Mouse (Mus musculus): Measurements from ENCODE around the gene Dus2.
A peak's percentile ranks its signal among the peaks of the same experiment; 100 is the strongest.

DNA sequence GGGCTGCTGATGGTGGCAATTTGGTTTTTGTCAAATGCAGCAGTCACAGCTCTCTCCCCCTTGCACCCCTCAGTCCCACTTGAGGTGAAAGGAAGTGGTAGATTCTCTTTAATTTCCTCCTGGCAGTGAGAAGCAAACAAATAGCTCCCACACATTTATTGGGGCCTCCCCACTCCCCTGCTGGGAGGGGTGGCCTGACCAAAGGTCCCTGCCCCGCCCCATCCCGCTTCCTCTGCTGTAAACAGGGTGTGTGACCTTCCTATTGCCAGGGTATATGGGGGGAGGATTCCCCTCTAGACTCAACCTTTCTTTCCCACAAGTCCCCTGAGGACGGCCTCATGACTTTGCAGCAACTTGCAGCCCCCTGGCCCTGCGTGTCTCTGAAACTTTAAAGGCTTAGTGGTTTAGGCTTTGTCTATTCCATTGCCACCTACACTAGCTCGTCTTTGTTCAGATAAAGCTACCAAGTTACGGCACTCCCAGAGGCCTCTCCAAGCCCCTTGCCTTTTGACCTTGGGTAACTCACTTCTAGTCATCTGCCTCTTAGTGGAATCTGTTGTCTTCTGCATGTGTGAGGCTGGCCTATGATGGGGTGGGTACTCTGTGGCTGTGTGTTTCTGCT is 63.2 kb downstream of the Dus2 start:
- TF ChIP-seq EP300 (IDR thresholded peaks at IDR 0.05; ENCODE audit: low read length): peak; percentile 84
- no peak for TF ChIP-seq GABPA (IDR thresholded peaks at IDR 0.05; ENCODE audit: insufficient replicate concordance, low read depth, low read length)
- peak; percentile 96 for TF ChIP-seq ETS1 (conservative IDR thresholded peaks at IDR 0.05; ENCODE audit: low read depth, low read length)
- peak; percentile 88 for TF ChIP-seq BHLHE40 (IDR thresholded peaks at IDR 0.05; ENCODE audit: low read depth, low read length)
- TF ChIP-seq CTCF (conservative IDR thresholded peaks at IDR 0.05 in 1 of 2, IDR thresholded peaks at IDR 0.05 in 1 of 2; ENCODE audit: low read depth in 2 of 2, low read length in 2 of 2): no peak
- no peak; the same call in 1 of the 2 replicates for TF ChIP-seq USF1 (IDR thresholded peaks at IDR 0.05; ENCODE audit: low read depth, low read length)
- peak; percentile 67 for TF ChIP-seq POLR2A (IDR thresholded peaks at IDR 0.05; ENCODE audit: low read depth, low read length)
- TF ChIP-seq ELF1 (IDR thresholded peaks at IDR 0.05; ENCODE audit: low read depth, low read length): peak; percentile 55; the same call in 1 of the 2 replicates
- TF ChIP-seq RCOR1 (conservative IDR thresholded peaks at IDR 0.05; ENCODE audit: low read depth, low read length): peak; percentile 36; the same call in 1 of the 2 replicates
- no peak for TF ChIP-seq USF2 (conservative IDR thresholded peaks at IDR 0.05; ENCODE audit: low read depth, low read length)

All from CH12.LX (cell line).